Mouse (Mus musculus): Measurements from ENCODE around the gene Gm5935. TPM values are rescaled to one million over a fixed set of nuclear protein-coding genes. Genes with fewer than 3 reads are reported as not detected.

Gm5935 gene
- polyA plus RNA-seq (2012; rRNA removed) = not detected in 2 replicates

GRCm38 (mm10) chrX:24775064-24775463, at the start of gene Gm5935:
Gene Gm5935, minus strand, starts transcription at chrX:24775164.

Other genes starting within 250 kb of the Gm5935 start
- not detected in 2 replicates for gene Gm4297, start 200.3 kb downstream of the Gm5935 start, polyA plus RNA-seq (2012; rRNA removed)